Mouse (Mus musculus) urinary bladder, adult 18-20 months (tissue): ENCODE data around the gene Ucp1.

Source experiments
- DNase-seq, 2 experiments: peaks; one replicate each; pipeline ENCODE4 v3.0.0; 2022; ENCODE audit warnings: low spot score in 2 of 2, mixed read lengths in 2 of 2

Gene Ucp1

GRCm38 (mm10) chr8:83331899-83332697 lies 41.9 kb downstream of the Ucp1 start, which contains the start of gene Elmod2:
Gene Elmod2 (minus strand): TSS chr8:83332486.
- peak; percentile 90 to 94 for DNase-seq

- DNase-seq: no peak
Observed at GRCm38 (mm10) chr8:83332864-83333263, 42.7 kb downstream of the Ucp1 start.

DNA sequence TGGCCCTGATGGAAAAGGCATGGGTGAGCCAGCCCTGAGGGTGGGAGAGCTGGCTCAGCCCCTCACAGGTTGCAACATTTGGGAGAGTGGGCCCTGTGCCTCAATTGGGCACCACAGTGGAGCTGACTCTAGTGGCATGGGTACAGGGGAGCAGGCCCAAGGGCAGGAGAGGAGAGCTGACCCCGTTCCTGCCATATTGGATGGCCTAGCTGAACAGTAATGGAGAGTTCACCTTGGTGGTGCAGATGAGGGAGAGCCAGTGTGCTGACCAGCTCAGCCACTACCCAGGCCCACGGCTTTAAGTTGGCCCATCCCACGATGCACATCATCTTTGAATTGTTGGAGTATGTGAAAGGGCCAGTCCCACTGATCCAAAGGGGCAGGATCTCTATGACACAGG lies 51.9 kb downstream of the Ucp1 start:
- DNase-seq: no peak

- no peak for DNase-seq
Observed at GRCm38 (mm10) chr8:83342693-83343092, 52.5 kb downstream of the Ucp1 start.
